Mouse (Mus musculus): ENCODE measurements around the gene Gm20449.
"Not testable (repeated sequence)": the region's sequence is repeated elsewhere in the genome, so short reads cannot be mapped to it uniquely, and the experiment has no call there.

The Gm20449 gene

DNA sequence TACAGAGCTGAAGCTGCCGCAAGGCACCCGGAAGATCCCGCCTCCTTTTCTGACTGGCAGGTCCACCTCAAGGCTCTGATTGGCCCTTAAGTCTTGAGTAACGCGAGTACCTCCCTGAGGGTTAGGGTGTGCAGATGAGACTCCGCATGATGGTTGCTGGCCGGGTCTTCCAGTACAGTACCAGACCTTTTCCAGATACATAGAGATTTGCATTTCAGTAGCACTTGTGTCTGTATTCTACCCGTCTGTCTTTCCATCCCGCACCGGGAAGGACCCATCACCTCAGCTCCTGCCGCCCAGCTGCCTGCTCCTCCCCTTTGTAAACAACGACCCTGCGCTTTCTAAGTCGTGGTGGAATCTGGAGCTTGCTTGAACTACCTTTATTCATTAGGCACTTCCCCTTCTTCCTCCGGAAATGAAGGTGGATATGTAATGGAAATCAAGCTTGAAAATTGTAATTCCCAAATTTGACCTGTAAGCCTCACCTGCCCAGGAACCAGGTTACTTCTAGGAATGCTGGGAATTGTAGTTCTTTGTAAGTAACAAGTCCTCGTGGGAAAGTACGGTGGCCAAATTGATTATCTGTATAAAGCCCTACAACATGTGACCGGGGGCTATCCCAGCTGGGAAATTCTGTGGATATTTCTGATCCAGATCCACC is at the start of gene Gm20449, which contains the start of gene AW146154:
Gm20449 (minus strand) TSS at position 29 of the 661 bp plus-strand sequence.
AW146154 (minus strand) TSS at position 502 of the 661 bp plus-strand sequence.
- DNase-seq = peak; percentile 99

DNA sequence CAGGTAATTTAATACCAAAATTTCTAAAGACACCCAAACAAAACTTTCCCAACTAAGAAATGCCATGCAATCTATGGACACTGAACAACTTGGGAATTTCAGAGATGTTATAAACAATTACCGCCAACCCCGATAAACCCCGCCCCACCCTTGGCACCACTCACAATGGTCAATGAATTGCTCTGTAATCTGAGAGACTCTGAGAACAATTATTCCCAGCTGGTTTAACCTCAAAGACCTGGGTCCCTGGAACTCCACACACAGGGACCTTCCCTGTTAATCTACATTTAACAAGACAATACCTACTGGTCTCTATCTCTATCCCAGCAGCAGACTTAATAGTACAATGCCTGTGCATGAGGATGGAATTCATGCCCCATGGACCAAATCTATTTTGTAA is 13.5 kb upstream of the Gm20449 start:
- no peak for DNase-seq

DNA sequence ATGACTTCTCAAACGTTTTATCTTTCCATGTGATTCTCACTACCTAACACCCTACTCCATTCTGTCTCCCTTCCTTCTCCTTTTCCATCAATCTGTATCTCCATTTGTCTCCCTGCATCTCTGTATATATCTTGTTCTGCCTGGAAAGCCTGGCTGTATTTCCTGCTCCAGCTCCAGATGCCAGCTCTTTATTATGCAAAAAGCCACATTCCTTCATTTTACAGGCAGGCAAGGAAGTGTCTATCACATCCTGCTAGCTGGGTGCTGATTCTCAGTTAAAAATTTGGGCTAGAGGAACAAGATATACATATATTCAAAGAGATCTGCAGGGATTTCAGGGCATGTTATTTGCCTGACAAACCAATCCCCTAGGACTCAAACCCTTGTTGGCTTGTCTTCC is 13.0 kb upstream of the Gm20449 start:
- DNase-seq = no peak

DNA sequence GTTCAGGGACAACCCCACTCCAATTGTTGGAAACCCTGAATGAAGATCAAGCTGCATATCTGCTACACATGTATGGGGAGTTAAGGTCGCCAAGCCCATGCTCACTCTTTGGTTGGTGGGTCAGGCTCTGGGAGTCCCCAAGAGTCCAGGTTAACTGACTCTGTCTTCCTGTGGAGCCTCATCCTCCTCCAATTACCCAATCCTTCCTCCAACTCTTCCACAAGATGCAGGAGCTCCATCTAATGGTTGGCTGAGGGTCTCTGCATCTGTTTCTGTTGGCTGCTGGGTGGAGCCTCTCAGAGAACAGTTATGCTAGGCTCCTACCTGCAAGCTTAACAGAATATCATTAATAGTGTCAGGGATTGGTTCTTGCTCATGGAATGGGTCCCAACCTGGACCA is 3.2 kb upstream of the Gm20449 start:
- no peak for DNase-seq

DNA sequence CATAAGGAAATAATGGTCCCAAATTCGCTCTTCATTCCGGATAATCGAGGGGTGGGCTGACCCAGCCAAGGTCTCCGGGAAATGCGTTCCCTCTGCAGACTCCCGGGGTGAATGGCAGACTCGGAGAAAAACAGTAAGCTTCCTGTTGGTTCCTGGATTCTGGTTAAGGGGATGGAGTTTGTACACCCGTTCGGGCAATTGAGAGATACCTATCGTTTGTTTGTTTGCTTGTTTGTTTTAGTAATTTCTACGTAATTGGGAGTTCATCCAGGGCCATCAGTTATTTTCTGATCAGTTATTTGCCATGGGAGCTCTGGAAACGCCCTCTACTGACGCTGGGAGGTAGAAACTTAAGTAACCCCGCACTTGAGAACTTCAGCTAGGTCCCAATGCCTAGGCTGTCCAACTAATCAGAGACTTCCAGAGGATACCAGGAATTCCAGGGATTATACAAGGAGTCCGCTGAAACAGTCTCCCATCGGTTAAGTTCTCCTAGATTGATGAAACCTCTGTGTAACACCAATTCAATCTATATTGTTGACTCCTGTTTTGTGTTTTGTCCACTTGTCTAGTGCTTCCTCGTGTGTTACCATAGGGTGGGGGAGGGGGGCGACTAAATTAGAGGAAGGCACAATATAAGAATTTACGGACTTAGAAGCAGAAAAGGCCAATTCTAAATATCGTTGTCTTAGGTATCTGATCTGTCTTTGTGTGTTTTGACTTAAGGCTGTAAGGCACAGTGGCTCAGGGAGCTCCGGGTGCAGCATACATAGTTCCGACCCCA is 1.1 kb upstream of the Gm20449 start:
- peak; percentile 73 for DNase-seq

DNA sequence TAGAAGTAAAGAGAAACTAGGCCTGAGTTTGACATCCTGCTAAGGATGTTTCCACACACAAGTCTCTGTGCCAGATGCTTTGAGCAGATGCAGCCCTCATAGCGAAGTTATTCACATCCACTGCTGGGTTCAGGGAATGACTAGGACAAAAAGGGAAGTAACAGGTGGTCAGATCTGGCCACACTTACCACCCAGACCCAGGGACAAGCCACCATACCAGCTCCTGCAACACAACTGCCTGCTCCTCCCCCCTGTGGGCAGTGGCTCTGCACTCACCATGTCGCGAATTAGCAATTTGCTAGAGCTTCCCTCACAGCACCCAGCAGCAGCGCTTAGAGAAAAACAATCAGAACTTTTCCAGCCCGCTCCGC is 214 bp downstream of the Gm20449 start:
- not testable (repeated sequence) for DNase-seq

DNA sequence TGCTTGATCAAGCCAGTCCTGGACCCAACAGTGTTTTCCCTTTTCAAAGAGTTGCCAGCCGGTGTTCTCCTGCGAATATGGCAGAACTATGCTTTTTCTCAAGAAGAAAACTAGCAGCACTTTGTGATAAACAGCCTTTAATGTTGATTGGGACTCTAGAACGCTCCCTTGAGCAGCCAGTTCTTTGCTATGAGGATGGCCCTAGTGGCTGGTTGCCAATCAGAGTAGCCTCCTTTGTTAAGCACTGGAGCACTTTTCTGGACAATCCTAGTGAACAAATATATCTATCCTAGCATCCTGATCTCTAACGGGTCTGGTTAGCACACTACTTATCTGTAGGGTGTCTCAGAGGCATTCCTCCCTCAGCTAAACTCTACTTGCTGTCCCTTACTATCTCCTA is 753 bp downstream of the Gm20449 start:
- DNase-seq = not testable (repeated sequence)

DNA sequence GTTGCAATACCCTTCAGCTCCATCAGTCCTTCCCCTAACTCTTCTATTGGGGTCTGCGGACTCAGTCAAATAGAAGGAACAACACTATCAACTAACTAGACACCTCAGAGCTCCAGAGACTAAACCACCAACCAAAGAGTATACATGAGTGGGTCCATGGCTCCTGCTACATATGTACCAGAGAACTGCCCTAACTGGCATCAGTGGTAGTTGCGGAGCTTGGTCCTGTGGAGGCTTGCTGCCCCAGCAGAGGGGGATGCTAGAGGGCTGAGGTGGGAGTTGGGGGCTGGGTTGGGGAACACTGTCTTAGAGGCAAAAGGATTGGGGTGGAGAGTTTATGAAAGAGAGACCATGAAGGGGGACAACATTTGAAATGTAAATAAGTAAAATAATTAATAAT is 1.3 kb downstream of the Gm20449 start:
- no peak for DNase-seq

DNA sequence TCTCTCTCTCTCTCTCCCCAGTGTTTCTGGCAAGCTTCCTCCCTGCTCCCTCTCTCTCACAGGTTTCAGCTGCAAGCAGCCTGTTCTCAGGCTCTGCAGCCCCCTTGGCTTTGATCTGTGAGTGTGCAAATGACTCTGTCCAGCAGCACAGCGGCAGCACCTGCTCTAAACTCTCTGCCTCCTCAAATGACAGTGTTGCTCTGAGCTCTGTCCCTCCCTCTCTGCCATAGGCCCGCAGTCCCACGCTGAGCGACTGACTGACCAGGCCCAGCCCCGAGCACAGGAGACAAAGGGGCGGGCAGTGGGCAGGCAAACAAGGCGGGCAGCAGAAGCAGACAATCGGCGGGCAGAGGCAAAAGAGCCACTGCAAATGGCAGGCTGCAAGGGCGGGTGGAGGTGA is 47.4 kb downstream of the Gm20449 start:
- DNase-seq = no peak

DNA sequence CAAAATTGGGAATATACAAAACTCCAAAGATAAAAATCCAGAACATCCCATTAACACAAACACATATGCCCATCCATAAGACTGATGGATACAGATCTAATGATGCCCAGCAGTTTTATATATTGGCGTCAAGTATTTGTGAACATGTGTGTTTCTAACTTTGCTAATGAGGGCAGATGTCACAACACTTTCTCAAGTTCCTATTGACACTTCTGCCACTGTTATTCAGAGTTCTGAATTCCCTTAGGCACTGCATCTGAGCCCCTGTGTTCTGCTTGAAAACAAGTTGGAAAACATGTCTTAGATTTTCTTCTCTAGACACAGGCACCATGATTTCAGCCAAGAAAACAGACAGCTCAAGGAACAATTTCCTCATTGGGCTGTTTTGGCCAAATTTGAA is 50.6 kb downstream of the Gm20449 start, which contains the start of gene Vmn2r57:
Vmn2r57 (minus strand) TSS at position 101 of the 400 bp plus-strand sequence.
- not testable (repeated sequence) for DNase-seq

DNA sequence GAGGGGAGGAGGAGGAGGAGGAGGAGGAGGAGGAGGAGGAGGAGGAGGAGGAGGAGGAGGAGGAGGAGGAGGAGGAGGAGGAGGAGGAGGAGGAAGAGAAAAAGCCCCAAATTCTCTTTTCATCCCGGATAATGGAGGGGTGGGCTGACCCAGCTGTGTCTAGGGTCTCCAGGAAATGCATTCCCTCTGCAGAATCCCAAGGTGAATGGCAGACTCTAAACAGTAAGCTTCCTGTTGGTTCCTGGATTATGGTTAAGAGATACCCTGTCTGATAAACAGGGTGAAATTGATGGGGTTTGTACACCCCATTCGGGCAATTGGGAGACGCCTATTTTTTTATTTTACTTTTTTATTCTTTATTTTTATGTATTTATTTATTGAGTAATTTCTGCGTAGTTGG is 105.1 kb downstream of the Gm20449 start:
- DNase-seq = no peak

DNA sequence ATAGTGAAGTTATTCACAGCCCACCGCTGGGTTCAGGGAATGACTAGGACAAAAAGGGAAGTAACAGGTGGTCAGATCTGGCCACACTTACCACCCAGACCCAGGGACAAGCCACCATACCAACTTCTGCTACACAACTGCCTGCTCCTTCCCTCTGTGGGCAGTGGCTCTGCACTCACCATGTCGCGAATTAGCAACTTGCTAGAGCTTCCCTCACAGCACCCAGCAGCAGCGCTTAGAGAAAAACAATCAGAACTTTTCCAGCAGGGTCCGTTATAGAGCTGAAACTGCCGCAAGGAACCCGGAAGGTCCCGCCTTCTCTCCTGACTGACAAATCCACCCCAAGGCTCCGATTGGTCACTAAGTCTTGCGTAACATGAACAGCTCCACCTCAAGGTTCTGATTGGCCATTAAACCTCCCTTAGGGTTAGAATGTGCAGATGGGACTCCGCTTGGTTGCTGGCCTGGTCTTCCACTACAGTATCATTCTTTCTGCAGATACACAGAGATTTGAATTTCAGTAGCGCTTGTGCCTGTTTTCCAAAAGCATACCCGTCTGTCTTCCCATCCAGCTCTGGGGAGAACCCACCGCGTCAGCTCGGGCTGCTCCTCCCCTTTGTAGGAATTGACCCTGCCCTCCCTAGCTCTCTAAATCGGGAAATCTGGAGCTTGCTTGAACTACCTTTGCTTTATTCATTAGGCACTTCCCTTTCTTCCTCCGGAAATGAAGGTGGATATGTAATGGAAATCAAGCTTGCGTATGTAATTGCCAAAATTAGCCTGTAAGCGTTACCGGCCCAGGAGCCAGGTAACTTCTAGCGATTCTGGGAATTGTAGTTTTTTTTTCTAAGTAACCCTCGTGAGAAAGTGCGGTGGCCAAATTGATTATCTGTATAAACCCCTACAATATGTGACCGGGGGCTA is 105.9 kb downstream of the Gm20449 start, which contains the start of gene AI987944:
AI987944 (minus strand) TSS at position 332 of the 924 bp plus-strand sequence.
- DNase-seq = peak; percentile 83
